Mouse (Mus musculus) forebrain, postnatal 0 days (tissue): ENCODE data around the gene Prl. TPM values are rescaled to one million over a fixed set of nuclear protein-coding genes. Genes with fewer than 3 reads are reported as not detected.

Experiments
- ATAC-seq: fragments of 200-750 bp; cut with Nextera tagmentation; 2 replicates; pipeline ENCODE4 v1.8.0; 2017; ENCODE audit warnings: mild to moderate bottlenecking, moderate library complexity
- DNase-seq: peaks from one replicate; pipeline ENCODE4 v3.0.0-alpha.2; 2015
- H3K27ac ChIP-seq: fragments of 300-500 bp; sonication (generic); 2 replicates; pipeline ENCODE4 v1.5.1; 2014; ENCODE audit warnings: low read depth, mild to moderate bottlenecking, antibody characterized with exemption, low read length, moderate library complexity, mixed read lengths
- H3K27me3 ChIP-seq: fragments of 300-500 bp; sonication (generic); 2 replicates; pipeline ENCODE4 v1.6.1; 2014; ENCODE audit warnings: mild to moderate bottlenecking, low read length, mixed read lengths; ENCODE audit not compliant: insufficient read depth
- H3K36me3 ChIP-seq: fragments of 300-500 bp; sonication (generic); 2 replicates; pipeline ENCODE4 v1.6.1; 2014; ENCODE audit warnings: mild to moderate bottlenecking, moderate library complexity; ENCODE audit not compliant: insufficient read depth
- H3K4me1 ChIP-seq: fragments of 300-500 bp; sonication (generic); 2 replicates; pipeline ENCODE4 v1.6.1; 2014; ENCODE audit warnings: antibody characterized with exemption; ENCODE audit not compliant: insufficient read depth
- H3K4me2 ChIP-seq: fragments of 300-500 bp; sonication (generic); 2 replicates; pipeline ENCODE4 v1.6.1; 2014; ENCODE audit warnings: low read depth, mild to moderate bottlenecking, moderate library complexity
- H3K4me3 ChIP-seq: fragments of 300-500 bp; sonication (generic); 2 replicates; pipeline ENCODE4 v1.5.1; 2014; ENCODE audit warnings: low read depth, low read length, mixed read lengths
- H3K9ac ChIP-seq: fragments of 300-500 bp; sonication (generic); 2 replicates; pipeline ENCODE4 v1.6.1; 2014; ENCODE audit warnings: mild to moderate bottlenecking
- H3K9me3 ChIP-seq: fragments of 300-500 bp; sonication (generic); 2 replicates; pipeline ENCODE4 v1.6.1; 2016; ENCODE audit warnings: low read length
- CTCF ChIP-seq: sonication (generic); IDR thresholded peaks from 2 replicates; pipeline ENCODE4 v1.5.1; 2016; ENCODE audit warnings: antibody characterized with exemption, control low read depth, low read depth
- WGBS: fragments of 180-500 bp; shearing (Covaris S2); extraction: QIAGEN DNeasy Blood & Tissue Kit; methylation state at CpG from one replicate; pipeline ENCODE4 v1.1.7; 2014; 5-methylcytosine and 5-hydroxymethylcytosine counted together
- polyA plus RNA-seq: library from polyadenylated mRNA; unstranded; fragments of >200 nt; fragmentation: Nextera tagmentation; extraction: Ambion mirVana; gene quantifications from 2 replicates; pipeline ENCODE4 v1.2.1, GENCODE M21; 2015
- total RNA-seq: library from RNA; depleted of rRNA; stranded (reverse); fragments of >200 nt; gene quantifications from 2 replicates; pipeline ENCODE4 v1.2.3, GENCODE M21; 2014; rRNA removed

Gene Prl
- total RNA-seq (not detected in 2 replicates), polyA plus RNA-seq (not detected in 2 replicates)

DNA sequence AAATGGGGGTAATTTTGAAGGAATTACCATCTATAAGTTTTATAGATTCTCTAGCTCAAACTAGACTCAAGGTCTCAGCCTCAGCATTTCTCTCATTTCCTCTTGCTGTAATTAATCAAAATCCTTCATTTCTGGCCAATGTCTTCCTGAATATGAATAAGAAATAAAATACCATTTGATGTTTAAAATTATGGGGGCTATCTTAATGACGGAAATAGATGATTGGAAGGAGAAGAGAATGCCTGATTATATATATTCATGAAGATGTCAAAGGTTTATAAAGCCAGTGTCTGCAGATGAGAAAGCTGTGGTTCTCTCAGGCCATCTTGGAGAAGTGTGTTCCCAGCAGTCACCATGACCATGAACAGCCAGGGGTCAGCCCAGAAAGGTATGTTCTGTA is at the start of gene Prl:
TSS of gene Prl (plus strand) at position 301 of the 400 bp plus-strand sequence.
- WGBS: 96% methylated on average over 1 of the region's 1 CpGs
- DNase-seq (no peak), ATAC-seq (no peak)
- Histone ChIP-seq H3K4me3 (no peak within 1 kb of the TSS), H3K9me3 (no peaks in the 10 kb centered on the region), H3K27ac (no peak within 1 kb of the TSS), H3K4me1 (no peaks in the 10 kb centered on the region), H3K4me2 (no peak within 1 kb of the TSS), H3K27me3 (no peaks in the 10 kb centered on the region), H3K9ac (no peak within 1 kb of the TSS), H3K36me3 (no peaks in the 10 kb centered on the region)
- TF ChIP-seq CTCF: no peak

- ATAC-seq (no peak), DNase-seq (no peak)
- no peak for TF ChIP-seq CTCF
- H3K9ac ChIP-seq: no peak overlapping the region
- WGBS: 86% methylated on average over 1 of the region's 1 CpGs
- no peaks in the 10 kb centered on the region for H3K36me3 ChIP-seq
- H3K4me2 ChIP-seq: no peak overlapping the region
- H3K9me3 ChIP-seq: no peaks in the 10 kb centered on the region
- H3K27me3 ChIP-seq: no peaks in the 10 kb centered on the region
- H3K27ac ChIP-seq: no peak overlapping the region
- H3K4me1 ChIP-seq: no peaks in the 10 kb centered on the region
- H3K4me3 ChIP-seq: no peak overlapping the region
These were observed 30.8 kb upstream of the Prl start for GRCm38 (mm10) chr13:27026614-27027013.

DNA sequence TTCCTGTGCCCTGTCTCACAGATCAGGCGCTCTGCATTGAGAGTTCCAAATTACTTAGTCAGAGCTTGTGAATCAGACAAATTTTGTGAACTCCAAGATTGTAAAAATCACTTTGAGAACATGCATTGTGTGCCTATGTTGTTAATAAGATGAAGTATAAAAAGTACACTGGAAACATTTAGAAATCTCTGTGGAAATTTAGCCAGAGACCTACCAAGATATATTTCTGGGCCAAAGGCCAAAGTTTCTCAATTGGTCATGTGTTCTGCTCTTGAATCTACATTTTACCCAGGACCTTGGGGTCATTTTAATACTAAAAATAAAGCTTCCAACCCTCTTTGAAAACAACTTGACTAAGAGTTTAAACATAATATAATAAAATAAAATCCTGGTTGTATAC is 30.0 kb upstream of the Prl start:
- TF ChIP-seq CTCF: no peak
- WGBS: 98% methylated on average over 1 of the region's 1 CpGs
- Histone ChIP-seq H3K4me1 (no peaks in the 10 kb centered on the region), H3K36me3 (no peaks in the 10 kb centered on the region), H3K27me3 (no peaks in the 10 kb centered on the region), H3K9ac (no peak overlapping the region), H3K4me3 (no peak overlapping the region), H3K27ac (no peak overlapping the region), H3K9me3 (no peaks in the 10 kb centered on the region), H3K4me2 (no peak overlapping the region)
- no peak for DNase-seq
- no peak for ATAC-seq

DNA sequence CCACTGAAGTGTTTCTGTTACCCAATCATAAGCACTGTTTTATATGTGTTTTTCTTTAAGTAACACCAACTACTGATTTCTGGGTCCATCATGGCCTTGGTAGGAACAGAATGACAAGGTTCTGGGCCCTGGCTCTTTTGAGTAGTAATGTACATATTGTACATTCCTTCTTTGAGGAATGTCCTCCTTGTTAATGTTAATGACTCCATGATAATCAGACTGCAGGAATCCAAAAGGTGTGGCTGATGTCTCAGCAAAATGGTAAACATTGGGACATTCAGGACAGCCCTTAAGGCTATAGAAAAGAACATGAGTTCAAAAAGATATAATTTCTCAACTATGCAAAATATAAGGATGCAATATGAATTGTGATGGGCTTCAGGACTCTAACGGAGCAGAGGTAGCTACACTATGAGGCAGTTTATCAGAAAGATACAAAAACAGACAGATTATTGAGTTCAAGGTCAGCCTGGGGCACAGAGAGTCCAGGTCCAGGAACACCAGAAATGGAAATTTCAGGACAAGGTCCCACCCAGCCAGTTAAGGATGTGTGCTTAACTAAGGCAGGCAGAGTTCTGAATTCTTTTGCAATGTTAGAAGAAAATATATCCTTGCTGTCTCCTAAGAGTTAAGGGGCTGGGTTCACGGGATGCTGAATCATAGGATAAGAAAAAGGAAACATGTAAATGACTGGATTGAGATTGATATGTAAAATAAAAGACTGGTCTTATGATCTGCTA is 28.7 kb upstream of the Prl start:
- no peak overlapping the region for H3K9ac ChIP-seq
- no peak overlapping the region for H3K4me2 ChIP-seq
- H3K4me3 ChIP-seq: no peak overlapping the region
- no peaks in the 10 kb centered on the region for H3K36me3 ChIP-seq
- no peak for ATAC-seq
- 92% methylated on average over 2 of the region's 2 CpGs for WGBS
- no peak for TF ChIP-seq CTCF
- no peaks in the 10 kb centered on the region for H3K4me1 ChIP-seq
- DNase-seq: no peak
- no peaks in the 10 kb centered on the region for H3K27me3 ChIP-seq
- no peak overlapping the region for H3K27ac ChIP-seq
- no peaks in the 10 kb centered on the region for H3K9me3 ChIP-seq

- Histone ChIP-seq H3K27me3 (no peaks in the 10 kb centered on the region), H3K9me3 (no peaks in the 10 kb centered on the region), H3K36me3 (no peaks in the 10 kb centered on the region), H3K4me1 (no peaks in the 10 kb centered on the region), H3K9ac (no peak overlapping the region), H3K4me3 (no peak overlapping the region), H3K27ac (no peak overlapping the region), H3K4me2 (no peak overlapping the region)
- no peak for TF ChIP-seq CTCF
- DNase-seq: no peak
- ATAC-seq: no peak
- 16% methylated on average over 4 of the region's 4 CpGs for WGBS
These were observed 26.1 kb upstream of the Prl start for GRCm38 (mm10) chr13:27031101-27031852.

DNA sequence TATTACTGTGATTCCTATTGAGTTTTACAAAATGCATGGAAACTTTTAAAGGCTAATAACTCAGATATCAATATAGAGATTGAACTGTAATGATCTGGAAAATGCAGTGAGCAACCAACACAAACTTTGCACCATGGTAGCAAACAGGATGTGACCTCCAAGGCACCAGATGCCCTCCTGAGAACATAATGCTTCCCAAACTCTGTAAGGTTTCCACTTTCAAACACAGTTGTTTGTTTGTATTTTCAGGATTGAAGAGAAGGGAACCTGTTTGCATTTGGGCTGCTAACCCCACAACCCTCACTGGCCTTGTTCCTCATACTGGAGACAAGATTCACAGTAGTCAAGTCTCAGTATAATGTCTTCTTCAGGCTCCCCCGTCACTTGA is 25.5 kb upstream of the Prl start:
- Histone ChIP-seq H3K9me3 (no peaks in the 10 kb centered on the region), H3K4me2 (no peak overlapping the region), H3K4me1 (no peaks in the 10 kb centered on the region), H3K9ac (no peak overlapping the region), H3K4me3 (no peak overlapping the region), H3K36me3 (no peaks in the 10 kb centered on the region), H3K27ac (no peak overlapping the region), H3K27me3 (no peaks in the 10 kb centered on the region)
- 76% methylated on average over 1 of the region's 1 CpGs for WGBS
- TF ChIP-seq CTCF: no peak
- ATAC-seq: no peak
- no peak for DNase-seq

GRCm38 (mm10) chr13:27032998-27033397 is 24.4 kb upstream of the Prl start:
- Histone ChIP-seq H3K4me1 (no peaks in the 10 kb centered on the region), H3K4me3 (no peak overlapping the region), H3K9ac (no peak overlapping the region), H3K27ac (no peak overlapping the region), H3K4me2 (no peak overlapping the region), H3K9me3 (no peaks in the 10 kb centered on the region), H3K27me3 (no peaks in the 10 kb centered on the region), H3K36me3 (no peaks in the 10 kb centered on the region)
- no peak for DNase-seq
- TF ChIP-seq CTCF: no peak
- no peak for ATAC-seq
- WGBS: 93% methylated on average over 2 of the region's 2 CpGs
